Mouse (Mus musculus) left cerebral cortex, postnatal 14 days (tissue): ENCODE measurements around the gene Fam222a. TPM values are rescaled to one million over a fixed set of nuclear protein-coding genes. Genes with fewer than 3 reads are reported as not detected.

Experiments used
- DNase-seq, 2 experiments: peaks; one replicate each; pipeline ENCODE4 v3.0.0; 2021 to 2022; ENCODE audit warnings: low spot score in 2 of 2, mixed read lengths in 1 of 2
- intact Hi-C: fragments of 180-260 bp; cut with DNase I; formaldehyde crosslinking; loops from one replicate; pipeline ENCODE4 v1.15.1; 2025
- total RNA-seq, 2 experiments: library from RNA; stranded (reverse); gene quantifications; 2 replicates each; pipeline ENCODE4 v1.2.3; 2021

Fam222a gene
- total RNA-seq, 2 experiments from 2014 or later, result 8.1 to 9.0 TPM

- no peak for DNase-seq
- intact Hi-C loops, result no loop called here
Observed at GRCm38 (mm10) chr5:114640809-114641208, 73.0 kb downstream of the Fam222a start.

- no peak for DNase-seq
- intact Hi-C loops, result no loop called here
Observed at GRCm38 (mm10) chr5:114644918-114645317, 77.1 kb downstream of the Fam222a start.

- intact Hi-C loops, result no loop called here
- no peak for DNase-seq
Observed at GRCm38 (mm10) chr5:114645916-114646315, 78.1 kb downstream of the Fam222a start.

- DNase-seq, result no peak
- intact Hi-C loops, result no loop called here
Observed at GRCm38 (mm10) chr5:114647211-114647974, 79.6 kb downstream of the Fam222a start.

GRCm38 (mm10) chr5:114648728-114649311 lies 81.0 kb downstream of the Fam222a start:
- DNase-seq, result no peak
- intact Hi-C loops, result no loop called here

GRCm38 (mm10) chr5:114651002-114651401 lies 83.2 kb downstream of the Fam222a start:
- no peak for DNase-seq
- intact Hi-C loops, result no loop called here

- no peak for DNase-seq
- intact Hi-C loops, result no loop called here
Observed at GRCm38 (mm10) chr5:114651449-114651848, 83.6 kb downstream of the Fam222a start.

- intact Hi-C loops, result no loop called here
- no peak for DNase-seq
Observed at GRCm38 (mm10) chr5:114653656-114654437, 86.0 kb downstream of the Fam222a start.

GRCm38 (mm10) chr5:114655721-114656120 lies 87.9 kb downstream of the Fam222a start:
- DNase-seq, result no peak
- intact Hi-C loops, result no loop called here

GRCm38 (mm10) chr5:114656305-114656704 lies 88.5 kb downstream of the Fam222a start:
- DNase-seq, result no peak
- intact Hi-C loops, result no loop called here

GRCm38 (mm10) chr5:114657426-114657825 lies 89.6 kb downstream of the Fam222a start:
- DNase-seq, result no peak
- intact Hi-C loops, result no loop called here

GRCm38 (mm10) chr5:114658255-114658654 lies 90.4 kb downstream of the Fam222a start, which contains the start of gene Trpv4:
Gene Trpv4, minus strand, starts transcription at chr5:114658421.
- intact Hi-C loops, result no loop called here
- no peak for DNase-seq

GRCm38 (mm10) chr5:114661029-114661428 lies 93.2 kb downstream of the Fam222a start:
- no peak for DNase-seq
- intact Hi-C loops, result no loop called here

Other genes starting within 250 kb of the Fam222a start
- 10 to 100 TPM; 43.6 to 46.9 TPM for gene Kctd10, start 187.5 kb upstream of the Fam222a start, total RNA-seq
- gene Ube3b, start 187.4 kb upstream of the Fam222a start, total RNA-seq, result 10 to 100 TPM; 80.4 to 85.6 TPM
- gene Mmab, start 124.0 kb upstream of the Fam222a start, total RNA-seq, result 10 to 100 TPM; 23.5 to 24.1 TPM
- gene Mvk, start 123.7 kb upstream of the Fam222a start, total RNA-seq, result 10 to 100 TPM; 37.7 to 38.9 TPM
- gene Trpv4, start 90.4 kb downstream of the Fam222a start, total RNA-seq, result 1 to 10 TPM; 2.0 to 2.2 TPM
- 10 to 100 TPM; 32.1 to 39.2 TPM for gene Gltp, start 123.0 kb downstream of the Fam222a start, total RNA-seq
- gene Tchp, start 139.7 kb downstream of the Fam222a start, total RNA-seq, result 10 to 100 TPM; 11.9 to 12.3 TPM
- 10 to 100 TPM; 33.6 to 34.8 TPM for gene Ankrd13a, start 206.7 kb downstream of the Fam222a start, total RNA-seq
- 10 to 100 TPM; 41.4 to 47.8 TPM for gene Git2, start 207.5 kb downstream of the Fam222a start, total RNA-seq